Mouse (Mus musculus) C2C12 (cell line): ENCODE measurements around the gene Glrx3. TPM values are rescaled to one million over a fixed set of nuclear protein-coding genes. Genes with fewer than 3 reads are reported as not detected.

ENCODE experiments used
- H3K27me3 ChIP-seq: one replicate; pipeline ENCODE4 v1.6.1; 2011; ENCODE audit not compliant: control insufficient read depth, insufficient read depth, insufficient read length
- H3K36me3 ChIP-seq: one replicate; pipeline ENCODE4 v1.6.1; 2011; ENCODE audit not compliant: control insufficient read depth, insufficient read depth
- H3K4me3 ChIP-seq: one replicate; pipeline ENCODE4 v1.5.1; 2011; ENCODE audit warnings: mild to moderate bottlenecking, control low read depth; ENCODE audit not compliant: poor library complexity, insufficient read depth, severe bottlenecking
- H3K79me2 ChIP-seq: one replicate; pipeline ENCODE4 v1.6.1; 2011; ENCODE audit not compliant: control insufficient read depth, insufficient read depth
- H3K79me3 ChIP-seq: one replicate; pipeline ENCODE4 v1.6.1; 2011; ENCODE audit warnings: low read depth, control low read depth
- H3ac ChIP-seq: one replicate; pipeline ENCODE3; 2011; ENCODE audit warnings: low read depth; ENCODE audit not compliant: control insufficient read depth, insufficient read length
- CEBPB ChIP-seq: IDR thresholded peaks from one replicate; pipeline ENCODE4 v1.6.1; 2011; ENCODE audit warnings: low read depth, mild to moderate bottlenecking, control low read depth, moderate library complexity
- CTCF ChIP-seq: IDR thresholded peaks from one replicate; pipeline ENCODE4 v1.5.1; 2011; ENCODE audit not compliant: control insufficient read depth, insufficient read depth, insufficient read length
- FOSL1 ChIP-seq: IDR thresholded peaks from one replicate; pipeline ENCODE4 v1.8.0; 2011; ENCODE audit warnings: mild to moderate bottlenecking, low read length; ENCODE audit not compliant: poor library complexity, insufficient read depth, severe bottlenecking
- MAX ChIP-seq: IDR thresholded peaks from one replicate; pipeline ENCODE4 v1.6.1; 2011; ENCODE audit warnings: mild to moderate bottlenecking, control low read depth
- MYOD1 ChIP-seq: IDR thresholded peaks from one replicate; pipeline ENCODE4 v1.6.1; 2011; ENCODE audit warnings: low read depth; ENCODE audit not compliant: control insufficient read depth, insufficient read length
- MYOG ChIP-seq: IDR thresholded peaks from one replicate; pipeline ENCODE4 v1.6.1; 2011; ENCODE audit not compliant: control insufficient read depth, insufficient read length; ENCODE audit errors: extremely low read depth
- USF1 ChIP-seq: IDR thresholded peaks from one replicate; pipeline ENCODE4 v1.6.1; 2011; ENCODE audit warnings: low read depth, mild to moderate bottlenecking, control low read depth, moderate library complexity
- long read RNA-seq, 2 experiments: library from polyadenylated mRNA; unstranded; transcript quantifications; one replicate each; pipeline ENCODE4 v2.0.0; 2019 to 2020
- polyA plus RNA-seq: library from polyadenylated mRNA; unstranded; fragments of >200 nt; fragmentation: generic; extraction: Trizol; gene quantifications from one replicate; pipeline ENCODE4 v1.2.1, GENCODE M21; 2012; ENCODE audit warnings: missing spikeins

The Glrx3 gene
- polyA plus RNA-seq = 241 TPM
- long read RNA-seq, experiment 1, transcript Glrx3-201 (11 exons, 1,685 nt) = major isoform, 176 of 199 reads
- long read RNA-seq, experiment 1, partial matches to known transcripts = 15 of 199 reads
- long read RNA-seq, experiment 1, other reads (novel, unspliced or antisense) = 8 of 199 reads
- long read RNA-seq, experiment 2, transcript Glrx3-201 (11 exons, 1,685 nt) = major isoform, 204 of 215 reads
- long read RNA-seq, experiment 2, partial matches to known transcripts = 0 of 215 reads
- long read RNA-seq, experiment 2, other reads (novel, unspliced or antisense) = 11 of 215 reads

DNA sequence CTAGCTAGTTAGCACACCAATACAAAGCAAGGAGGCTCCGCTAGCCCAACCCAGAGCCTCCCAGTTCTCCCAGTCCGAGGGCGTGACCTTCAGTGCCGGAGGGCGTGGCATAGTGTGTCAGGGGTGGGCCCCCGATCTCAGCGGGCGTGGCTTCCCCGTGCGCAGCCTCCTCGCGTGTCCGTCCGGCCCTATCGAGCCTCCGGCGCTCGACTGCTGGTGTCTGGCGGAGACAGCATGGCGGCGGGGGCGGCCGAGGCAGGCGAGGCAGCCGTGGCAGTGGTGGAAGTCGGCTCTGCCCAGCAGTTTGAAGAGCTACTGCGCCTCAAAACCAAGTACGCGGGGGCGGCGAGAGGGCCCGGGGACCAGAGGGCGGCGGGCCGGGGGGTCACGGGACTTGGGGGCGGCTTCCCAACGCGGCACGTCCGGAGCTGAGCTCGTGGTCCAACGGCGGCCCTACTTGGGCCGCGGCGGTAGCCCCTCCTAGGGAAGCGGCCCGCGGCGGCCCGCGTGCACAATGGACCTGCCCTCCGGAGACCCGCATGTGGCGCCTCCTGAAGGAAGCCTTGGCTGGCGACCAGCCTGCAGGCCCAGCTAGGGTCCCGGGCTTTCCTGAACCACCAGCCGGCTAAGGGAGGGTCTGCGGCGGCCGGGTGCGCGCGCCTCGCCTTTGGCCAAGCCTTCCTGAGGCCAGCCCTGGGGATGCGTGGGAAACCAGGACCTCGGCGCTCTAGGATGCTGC lies at the start of gene Glrx3:
Gene Glrx3 (plus strand): TSS at position 175 of the 739 bp plus-strand sequence.
- no peaks in the 10 kb centered on the region for H3K27me3 ChIP-seq
- peaks cover 49% of the 10 kb centered on the region for H3K79me2 ChIP-seq
- peak within 1 kb of the TSS; percentile 68 for H3K4me3 ChIP-seq
- no peak for TF ChIP-seq MYOG
- no peak for TF ChIP-seq FOSL1
- no peak for TF ChIP-seq MYOD1
- TF ChIP-seq USF1 = no peak
- no peak for TF ChIP-seq CTCF
- no peak for TF ChIP-seq CEBPB
- peak; percentile 44 for TF ChIP-seq MAX
- peaks cover 4% of the 10 kb centered on the region for H3K36me3 ChIP-seq
- peak within 1 kb of the TSS; percentile 73 for H3ac ChIP-seq
- H3K79me3 ChIP-seq = peaks cover 42% of the 10 kb centered on the region

DNA sequence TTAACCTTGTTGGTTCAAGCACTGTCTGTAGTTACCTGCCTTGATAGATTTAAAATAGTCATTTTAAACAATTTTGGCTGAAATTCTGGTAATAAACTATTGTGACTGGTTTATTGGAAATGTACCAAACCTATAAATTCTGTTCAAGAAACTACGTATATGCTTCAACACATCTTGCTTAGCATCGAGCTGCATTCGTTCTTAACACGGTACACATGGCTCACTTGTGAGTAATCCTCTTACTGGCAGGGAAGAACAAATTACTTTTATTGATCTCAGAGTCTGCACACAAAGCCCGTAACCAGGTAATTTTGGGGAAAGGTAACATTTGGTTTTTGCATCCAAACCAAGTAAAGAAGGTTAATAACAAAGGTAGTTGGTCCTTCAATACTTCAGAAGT lies 49.6 kb upstream of the Glrx3 start:
- H3K79me3 ChIP-seq = no peaks in the 10 kb centered on the region
- no peaks in the 10 kb centered on the region for H3K79me2 ChIP-seq
- no peak overlapping the region for H3ac ChIP-seq
- no peaks in the 10 kb centered on the region for H3K36me3 ChIP-seq
- TF ChIP-seq MYOG (no peak), USF1 (no peak), FOSL1 (no peak), MAX (no peak), MYOD1 (no peak), CEBPB (no peak), CTCF (no peak)
- no peaks in the 10 kb centered on the region for H3K27me3 ChIP-seq
- no peak overlapping the region for H3K4me3 ChIP-seq

DNA sequence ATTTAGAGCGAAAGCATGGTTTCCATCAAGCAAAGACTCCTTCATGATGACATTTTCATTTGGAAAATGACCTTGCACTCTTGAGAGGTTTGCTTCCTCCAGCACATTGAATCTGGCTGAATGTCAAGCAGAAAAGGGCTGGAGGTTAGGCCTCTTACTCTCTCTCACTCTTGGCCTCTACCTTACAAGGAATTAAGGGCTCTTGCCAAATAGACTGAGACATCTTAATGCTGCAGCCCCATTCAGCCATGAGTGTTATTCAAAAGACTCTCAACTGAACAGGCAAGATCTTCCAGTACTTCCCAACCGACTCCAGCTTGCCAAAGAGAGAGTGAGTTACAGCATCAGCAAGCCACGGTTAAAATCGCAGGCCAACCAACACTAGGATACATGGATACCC lies 42.0 kb upstream of the Glrx3 start:
- H3K4me3 ChIP-seq = no peak overlapping the region
- H3ac ChIP-seq = no peak overlapping the region
- TF ChIP-seq CEBPB (no peak), CTCF (no peak), FOSL1 (no peak), MYOG (no peak), MAX (no peak), USF1 (no peak), MYOD1 (no peak)
- H3K79me3 ChIP-seq = no peaks in the 10 kb centered on the region
- H3K36me3 ChIP-seq = no peaks in the 10 kb centered on the region
- H3K79me2 ChIP-seq = no peaks in the 10 kb centered on the region
- H3K27me3 ChIP-seq = no peaks in the 10 kb centered on the region

DNA sequence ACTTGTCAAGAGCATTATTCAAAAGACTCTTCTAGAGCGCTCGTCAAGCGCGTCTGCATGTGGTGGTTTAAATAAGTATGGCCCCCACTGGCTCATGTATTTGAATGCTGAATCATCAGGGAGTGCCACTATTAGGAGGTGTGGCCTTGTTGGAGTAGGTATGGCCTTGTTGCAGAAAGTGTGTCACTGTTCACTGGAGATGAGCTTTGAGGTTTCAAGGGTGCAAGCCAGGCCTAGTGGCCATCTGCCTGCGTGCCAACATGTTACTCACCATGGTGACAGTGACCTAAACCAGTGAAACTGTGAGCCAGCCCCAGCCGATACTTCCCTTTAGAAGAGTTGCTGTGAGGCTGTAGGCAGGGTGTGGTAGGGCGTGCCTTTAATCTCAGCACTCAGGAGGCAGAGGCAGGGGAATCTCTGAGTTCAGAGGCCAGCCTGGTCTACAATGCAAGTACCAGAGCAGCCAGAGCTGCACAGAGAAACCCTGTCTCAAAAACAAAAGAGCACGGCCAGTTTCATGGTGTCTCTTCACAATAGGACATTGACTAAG lies 40.0 kb upstream of the Glrx3 start:
- TF ChIP-seq MYOG (no peak), FOSL1 (no peak), MYOD1 (no peak), CTCF (no peak)
- Histone ChIP-seq H3K4me3 (no peak overlapping the region), H3K79me2 (no peaks in the 10 kb centered on the region), H3ac (no peak overlapping the region), H3K36me3 (no peaks in the 10 kb centered on the region), H3K79me3 (no peaks in the 10 kb centered on the region), H3K27me3 (no peaks in the 10 kb centered on the region)

DNA sequence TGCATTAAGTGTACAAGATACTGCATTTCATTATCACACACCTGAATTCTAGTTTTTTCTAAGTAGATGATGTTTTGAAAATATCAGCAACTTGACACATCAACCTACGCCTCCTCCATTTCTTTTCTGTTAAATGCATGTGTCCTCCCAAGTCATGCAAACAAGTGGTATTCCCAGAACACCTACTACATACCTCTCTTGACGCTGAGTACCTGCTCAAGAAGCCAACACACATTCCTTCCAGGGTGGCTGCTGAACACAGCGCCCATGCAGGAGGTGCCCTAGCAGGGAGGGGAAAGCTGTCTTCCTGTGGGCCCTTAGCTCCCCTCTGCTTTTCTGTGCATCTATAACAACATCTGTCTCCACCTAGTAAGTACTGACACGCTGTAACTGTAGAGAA lies 38.4 kb upstream of the Glrx3 start:
- no peaks in the 10 kb centered on the region for H3K36me3 ChIP-seq
- no peak for TF ChIP-seq CEBPB
- no peak for TF ChIP-seq CTCF
- no peak for TF ChIP-seq MYOD1
- TF ChIP-seq FOSL1 = no peak
- no peak for TF ChIP-seq USF1
- no peak for TF ChIP-seq MYOG
- no peak for TF ChIP-seq MAX
- no peaks in the 10 kb centered on the region for H3K79me2 ChIP-seq
- H3K4me3 ChIP-seq = no peak overlapping the region
- no peak overlapping the region for H3ac ChIP-seq
- H3K79me3 ChIP-seq = no peaks in the 10 kb centered on the region
- no peaks in the 10 kb centered on the region for H3K27me3 ChIP-seq
